Mouse (Mus musculus) cerebellum, adult 2 months (tissue): ENCODE measurements around the gene C530025M09Rik.

ENCODE experiments used
- CTCF ChIP-seq: fragments of 200-500 bp; IDR thresholded peaks from 2 replicates; pipeline ENCODE4 v1.5.1; 2011; ENCODE audit warnings: low read depth, mild to moderate bottlenecking, control low read depth, low read length, moderate library complexity, borderline replicate concordance; ENCODE audit not compliant: insufficient read depth
- POLR2A ChIP-seq: fragments of 200-500 bp; IDR thresholded peaks from 2 replicates; pipeline ENCODE4 v1.6.1; 2011; ENCODE audit warnings: low read length, control low read depth, borderline replicate concordance; ENCODE audit not compliant: insufficient read depth

- no peak for TF ChIP-seq CTCF
- TF ChIP-seq POLR2A: no peak
These were observed 13.6 kb upstream of the C530025M09Rik start for GRCm38 (mm10) chr2:149844575-149844974.
